Mouse (Mus musculus) thymus, adult 2 months (tissue): ENCODE data around the gene Ppm1h. TPM values are rescaled to one million over a fixed set of nuclear protein-coding genes. Genes with fewer than 3 reads are reported as not detected.

ENCODE experiments used
- DNase-seq: peaks from one replicate; pipeline ENCODE4 v3.0.0; 2021
- H3K27ac ChIP-seq: fragments of 200-500 bp; 2 replicates; pipeline ENCODE4 v1.5.1; 2012; ENCODE audit warnings: low read length, control low read depth; ENCODE audit not compliant: control insufficient read depth, insufficient read depth
- H3K27me3 ChIP-seq: fragments of 200-500 bp; 2 replicates; pipeline ENCODE4 v1.6.1; 2012; ENCODE audit warnings: mild to moderate bottlenecking, low read length, moderate library complexity, mixed read lengths; ENCODE audit not compliant: control insufficient read depth, insufficient read depth
- H3K36me3 ChIP-seq: fragments of 200-500 bp; 2 replicates; pipeline ENCODE4 v1.6.1; 2012; ENCODE audit warnings: mild to moderate bottlenecking, low read length, moderate library complexity; ENCODE audit not compliant: control insufficient read depth, insufficient read depth
- H3K4me1 ChIP-seq: fragments of 200-500 bp; replicated peaks from 2 replicates; pipeline ENCODE4 v1.6.1; 2012; ENCODE audit warnings: low read length; ENCODE audit not compliant: control insufficient read depth, insufficient read depth
- H3K4me3 ChIP-seq: fragments of 200-500 bp; 2 replicates; pipeline ENCODE4 v1.5.1; 2012; ENCODE audit warnings: mild to moderate bottlenecking, low read length, control low read depth, moderate library complexity; ENCODE audit not compliant: control insufficient read depth, insufficient read depth
- CTCF ChIP-seq: fragments of 200-500 bp; IDR thresholded peaks from 2 replicates; pipeline ENCODE4 v1.5.1; 2012; ENCODE audit warnings: mild to moderate bottlenecking, control low read depth, low read length, moderate library complexity, borderline replicate concordance; ENCODE audit not compliant: control insufficient read depth, poor library complexity, insufficient read depth; ENCODE audit errors: extremely low read depth
- POLR2A ChIP-seq: fragments of 200-500 bp; IDR thresholded peaks from 2 replicates; pipeline ENCODE4 v1.6.1; 2012; ENCODE audit warnings: mild to moderate bottlenecking, low read length, control low read depth, moderate library complexity; ENCODE audit not compliant: control insufficient read depth, poor library complexity, insufficient read depth; ENCODE audit errors: extremely low read depth
- WGBS: fragments of 180-500 bp; shearing (Covaris S2); methylation state at CpG from one replicate; pipeline ENCODE4 v1.1.7; 2018; 5-methylcytosine and 5-hydroxymethylcytosine counted together
- polyA plus RNA-seq: library from polyadenylated mRNA; depleted of rRNA; stranded (reverse); fragments of >200 nt; gene quantifications from 2 replicates; pipeline ENCODE4 v1.2.3, GENCODE M21; 2012

Gene Ppm1h
- polyA plus RNA-seq, 1 experiment: 61.7 TPM

- Histone ChIP-seq H3K4me1 (peaks cover 36% of the 10 kb centered on the region), H3K4me3 (no peak overlapping the region), H3K36me3 (no peaks in the 10 kb centered on the region), H3K27me3 (no peaks in the 10 kb centered on the region), H3K27ac (no peak overlapping the region)
- TF ChIP-seq CTCF (no peak), POLR2A (no peak)
- 90% methylated on average over 6 of the region's 6 CpGs for WGBS
- no peak for DNase-seq
Observed at GRCm38 (mm10) chr10:122762772-122763511, 84.4 kb downstream of the Ppm1h start.

- WGBS: 100% methylated on average over 1 of the region's 1 CpGs
- H3K4me3 ChIP-seq: no peak overlapping the region
- H3K4me1 ChIP-seq: peaks cover 33% of the 10 kb centered on the region
- TF ChIP-seq POLR2A: no peak
- TF ChIP-seq CTCF: no peak
- DNase-seq: no peak
- H3K27me3 ChIP-seq: no peaks in the 10 kb centered on the region
- H3K36me3 ChIP-seq: no peaks in the 10 kb centered on the region
- no peak overlapping the region for H3K27ac ChIP-seq
Observed at GRCm38 (mm10) chr10:122763596-122763995, 85.0 kb downstream of the Ppm1h start.

GRCm38 (mm10) chr10:122764653-122765052 lies 86.1 kb downstream of the Ppm1h start:
- TF ChIP-seq CTCF: no peak
- no peak for TF ChIP-seq POLR2A
- Histone ChIP-seq H3K27me3 (no peaks in the 10 kb centered on the region), H3K36me3 (no peaks in the 10 kb centered on the region), H3K27ac (no peak overlapping the region), H3K4me1 (peaks cover 26% of the 10 kb centered on the region), H3K4me3 (no peak overlapping the region)
- DNase-seq: no peak
- WGBS: 95% methylated on average over 7 of the region's 7 CpGs

GRCm38 (mm10) chr10:122765521-122765920 lies 87.0 kb downstream of the Ppm1h start:
- Histone ChIP-seq H3K27ac (no peak overlapping the region), H3K4me1 (peaks cover 21% of the 10 kb centered on the region), H3K27me3 (no peaks in the 10 kb centered on the region), H3K36me3 (no peaks in the 10 kb centered on the region), H3K4me3 (no peak overlapping the region)
- WGBS: 88% methylated on average over 4 of the region's 4 CpGs
- no peak for DNase-seq
- TF ChIP-seq POLR2A: no peak
- no peak for TF ChIP-seq CTCF

GRCm38 (mm10) chr10:122765992-122766391 lies 87.4 kb downstream of the Ppm1h start:
- H3K36me3 ChIP-seq: no peaks in the 10 kb centered on the region
- H3K4me1 ChIP-seq: peaks cover 17% of the 10 kb centered on the region
- TF ChIP-seq CTCF: no peak
- no peaks in the 10 kb centered on the region for H3K27me3 ChIP-seq
- H3K4me3 ChIP-seq: no peak overlapping the region
- H3K27ac ChIP-seq: no peak overlapping the region
- no peak for DNase-seq
- WGBS: 90% methylated on average over 8 of the region's 8 CpGs

- TF ChIP-seq POLR2A: no peak
- no peak for TF ChIP-seq CTCF
- Histone ChIP-seq H3K27ac (no peak overlapping the region), H3K4me3 (no peak overlapping the region), H3K4me1 (peaks cover 8% of the 10 kb centered on the region), H3K27me3 (no peaks in the 10 kb centered on the region), H3K36me3 (no peaks in the 10 kb centered on the region)
- no peak for DNase-seq
- 97% methylated on average over 13 of the region's 13 CpGs for WGBS
Observed at GRCm38 (mm10) chr10:122768204-122768892, 89.8 kb downstream of the Ppm1h start.

GRCm38 (mm10) chr10:122768893-122769341 lies 90.4 kb downstream of the Ppm1h start:
- DNase-seq: no peak
- 91% methylated on average over 6 of the region's 6 CpGs for WGBS
- H3K4me1 ChIP-seq: peaks cover 9% of the 10 kb centered on the region
- H3K36me3 ChIP-seq: no peaks in the 10 kb centered on the region
- no peaks in the 10 kb centered on the region for H3K27me3 ChIP-seq
- H3K4me3 ChIP-seq: no peak overlapping the region
- no peak overlapping the region for H3K27ac ChIP-seq
- TF ChIP-seq POLR2A (no peak), CTCF (no peak)
